Mouse (Mus musculus) MEL-GATA-1-ER (cell line): ENCODE results near the gene Pbld1.
A peak's percentile ranks its signal among the peaks of the same experiment; 100 is the strongest.
"Not testable (repeated sequence)": the region's sequence is repeated elsewhere in the genome, so short reads cannot be mapped to it uniquely, and the experiment has no call there.

Source experiments
- DNase-seq: peaks from one replicate; pipeline ENCODE4 v3.0.0-alpha.2; 2012; ENCODE audit warnings: low read depth; ENCODE audit errors: extremely low read depth

Pbld1 gene

DNA sequence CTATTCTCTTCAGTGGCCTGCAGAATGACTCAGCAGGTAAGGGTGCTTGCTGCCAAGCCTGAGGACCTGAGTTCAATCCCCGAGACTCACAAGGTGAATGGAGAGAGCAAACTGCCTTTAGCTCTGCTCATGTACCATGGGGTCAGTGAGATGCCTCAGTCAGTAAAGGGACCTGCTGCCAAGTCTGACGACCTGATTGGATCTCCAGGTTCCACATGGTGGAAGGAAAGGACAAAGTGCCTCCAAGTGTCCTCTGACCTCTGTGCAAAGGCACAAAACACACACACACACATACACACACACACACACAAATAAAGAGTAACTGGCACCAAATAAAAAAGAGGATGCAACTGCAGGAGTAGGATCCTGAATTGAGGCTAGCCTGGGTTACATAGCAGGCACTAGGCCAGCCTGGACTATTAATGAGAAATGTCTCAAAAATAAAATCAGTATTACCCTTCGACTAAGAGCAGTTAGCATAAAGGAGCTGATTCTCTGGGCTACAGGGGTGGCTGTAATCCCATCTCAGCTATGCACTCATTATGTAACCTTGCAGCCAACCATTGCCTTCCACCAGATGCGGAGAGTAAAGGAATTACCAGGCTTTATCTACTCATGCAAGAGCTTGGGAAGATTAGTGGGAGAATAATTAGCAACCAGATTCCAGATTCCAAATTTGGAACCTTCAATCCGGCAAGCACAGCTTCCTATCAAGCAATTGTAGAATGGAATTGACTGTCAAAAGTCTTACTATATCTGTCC, 19.9 kb upstream of the Pbld1 start:
- no peak for DNase-seq

DNA sequence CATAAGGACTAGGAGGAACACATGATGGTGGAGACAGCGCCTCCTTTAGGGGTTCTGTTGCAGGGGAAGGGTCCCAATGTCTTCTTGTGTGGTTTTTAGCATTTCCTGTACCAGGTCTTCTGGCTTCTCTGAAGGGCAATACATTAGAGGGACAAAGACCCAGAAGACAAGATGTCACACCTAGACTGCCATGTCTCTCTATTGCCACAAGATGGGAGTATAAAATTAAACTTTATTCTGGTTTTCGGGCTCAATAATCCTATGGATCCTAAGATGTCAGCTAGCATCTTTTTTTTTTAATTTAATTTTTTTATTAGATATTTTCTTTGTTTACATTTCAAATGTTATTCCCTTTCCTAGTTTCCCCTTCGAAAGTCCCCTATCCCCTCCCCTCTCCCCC, 16.8 kb upstream of the Pbld1 start:
- no peak for DNase-seq

DNA sequence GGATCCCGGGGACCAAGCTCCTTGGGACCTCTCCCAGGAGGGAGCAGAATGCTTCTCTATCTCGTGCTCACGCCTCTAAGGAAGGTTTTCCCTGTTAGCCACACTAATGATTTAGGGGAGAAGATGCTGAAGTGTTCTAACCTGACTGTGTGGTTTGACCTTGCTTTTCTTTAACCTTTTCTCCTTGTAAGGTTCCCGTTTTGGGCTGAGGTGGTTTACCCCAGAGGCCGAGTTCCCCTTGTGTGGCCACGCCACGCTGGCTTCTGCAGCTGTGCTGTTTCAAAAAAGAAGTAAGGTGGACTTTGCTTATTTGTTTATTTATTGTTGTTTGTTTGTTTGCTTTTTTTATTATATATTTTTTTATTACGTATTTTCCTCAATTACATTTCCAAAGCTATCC, 12.2 kb upstream of the Pbld1 start:
- DNase-seq = no peak

DNA sequence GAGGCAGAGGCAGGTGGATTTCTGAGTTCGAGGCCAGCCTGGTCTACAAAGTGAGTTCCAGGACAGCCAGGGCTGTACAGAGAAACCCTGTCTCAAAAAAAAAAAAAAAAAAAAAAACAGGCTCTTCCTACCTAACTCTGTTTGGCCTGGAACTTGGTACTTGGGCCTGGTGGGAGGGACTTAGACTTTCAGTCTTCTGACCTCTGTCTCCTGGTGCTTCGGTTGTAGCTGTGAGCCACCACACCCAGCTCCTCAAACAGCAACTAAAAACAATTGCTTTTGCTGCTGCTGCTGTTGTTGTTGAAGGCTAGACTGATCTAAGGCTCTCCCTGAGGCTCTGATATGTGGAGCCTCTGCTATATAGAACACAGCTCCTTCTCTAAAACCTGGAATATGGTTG, 10.9 kb upstream of the Pbld1 start:
- DNase-seq = no peak

DNA sequence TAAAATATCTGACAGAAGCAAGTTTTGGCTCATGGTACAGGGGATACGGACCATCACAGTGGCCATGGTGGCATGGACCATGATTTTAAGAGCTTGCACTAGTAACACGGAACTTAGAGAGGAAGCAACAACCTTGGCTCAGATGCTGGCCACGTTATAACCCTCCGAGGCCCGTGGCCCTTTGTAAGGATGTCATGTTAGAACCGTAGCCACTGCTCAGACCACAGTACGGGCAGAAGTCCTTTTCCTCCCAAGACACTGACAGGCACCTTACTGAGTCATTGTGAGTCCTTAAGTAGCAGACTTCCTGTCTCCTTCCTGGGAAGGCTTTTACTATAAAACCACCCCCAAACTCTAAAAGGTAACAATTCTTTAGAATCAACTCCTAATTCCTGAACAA, 8.7 kb upstream of the Pbld1 start:
- DNase-seq = no peak

- no peak for DNase-seq
Measured at GRCm38 (mm10) chr10:63052011-63052410, 8.0 kb upstream of the Pbld1 start.

GRCm38 (mm10) chr10:63053007-63053406, 7.0 kb upstream of the Pbld1 start:
- no peak for DNase-seq

DNA sequence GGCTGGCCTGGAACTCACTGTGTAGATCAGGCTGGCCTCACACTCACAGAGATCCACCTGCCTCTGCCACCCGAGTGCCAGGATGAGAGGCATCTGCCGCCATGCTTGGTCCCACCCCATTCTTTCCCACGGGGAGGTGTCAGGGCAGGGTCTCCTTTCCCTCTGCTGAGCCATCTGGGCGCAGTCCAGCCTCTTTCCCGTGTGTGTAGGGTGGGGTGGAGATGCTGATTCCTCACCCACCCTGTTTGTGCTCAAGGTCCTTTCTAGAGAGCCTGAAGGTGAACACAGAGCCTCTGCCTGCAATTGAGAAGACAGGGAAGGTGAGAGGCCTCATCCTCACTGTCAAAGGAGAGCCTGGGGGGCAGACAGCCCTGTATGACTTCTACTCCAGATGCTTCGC, 5.9 kb upstream of the Pbld1 start:
- not testable (repeated sequence) for DNase-seq

DNA sequence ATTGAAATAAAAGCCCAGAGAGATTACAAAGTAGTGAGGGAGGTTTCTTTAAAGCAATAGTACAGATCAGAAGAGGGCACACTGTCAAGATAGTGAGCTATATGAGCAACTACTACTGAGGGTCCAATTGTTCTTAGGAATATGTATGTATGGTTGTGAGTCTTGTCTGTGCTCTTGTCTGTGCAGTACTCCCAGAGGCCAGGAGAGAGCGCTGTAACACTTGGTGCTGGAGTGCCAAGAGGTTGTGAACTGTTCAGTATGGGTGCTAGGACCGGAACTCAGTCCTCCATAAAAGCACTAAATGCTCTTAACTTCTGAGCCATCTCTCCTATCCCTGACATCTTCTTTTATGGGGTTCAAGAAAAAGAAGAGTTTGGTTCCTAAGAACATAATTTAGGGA, 5.4 kb upstream of the Pbld1 start:
- DNase-seq = no peak

DNA sequence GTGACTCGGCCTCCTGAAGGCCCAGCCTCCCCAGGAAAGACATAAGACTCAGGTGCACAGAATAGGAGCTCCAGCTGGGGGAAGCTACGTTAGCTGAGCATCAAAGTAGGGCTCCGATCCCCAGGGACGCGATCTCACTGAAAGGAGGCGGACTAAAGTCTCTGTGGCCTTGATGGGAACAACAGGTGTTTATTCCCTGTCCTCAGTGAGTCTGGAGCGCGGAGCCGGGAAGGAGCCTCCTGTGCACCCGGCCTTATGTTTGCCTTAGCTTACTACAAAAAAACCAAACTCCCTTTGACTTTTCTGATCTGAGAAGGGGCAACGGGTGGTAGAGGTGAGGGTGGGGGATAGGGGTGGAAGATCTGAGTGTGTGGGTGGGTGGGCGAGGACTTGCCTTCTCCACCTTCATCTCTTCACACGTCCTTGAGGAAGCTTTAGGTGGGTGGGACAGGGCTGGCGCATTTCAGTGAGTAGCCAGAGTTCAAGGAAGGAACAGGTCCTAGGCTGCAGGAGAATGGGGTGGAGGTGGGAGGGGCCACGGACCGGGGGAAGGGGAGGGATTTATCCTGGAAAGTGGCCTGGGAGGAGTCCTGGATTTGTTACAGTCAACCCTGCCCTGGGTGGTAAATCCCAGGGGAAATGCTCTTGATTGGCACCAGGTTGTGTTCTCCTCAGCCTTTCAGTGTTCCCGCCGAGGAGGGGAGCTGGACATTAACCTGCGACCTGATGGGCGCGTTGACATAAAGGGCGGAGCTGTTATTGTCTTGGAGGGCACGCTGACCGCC, 2.8 kb upstream of the Pbld1 start:
- no peak for DNase-seq

- DNase-seq = no peak
Measured at GRCm38 (mm10) chr10:63060406-63060805, 444 bp downstream of the Pbld1 start.

- no peak for DNase-seq
Measured at GRCm38 (mm10) chr10:63061266-63061665, 1.3 kb downstream of the Pbld1 start.

DNA sequence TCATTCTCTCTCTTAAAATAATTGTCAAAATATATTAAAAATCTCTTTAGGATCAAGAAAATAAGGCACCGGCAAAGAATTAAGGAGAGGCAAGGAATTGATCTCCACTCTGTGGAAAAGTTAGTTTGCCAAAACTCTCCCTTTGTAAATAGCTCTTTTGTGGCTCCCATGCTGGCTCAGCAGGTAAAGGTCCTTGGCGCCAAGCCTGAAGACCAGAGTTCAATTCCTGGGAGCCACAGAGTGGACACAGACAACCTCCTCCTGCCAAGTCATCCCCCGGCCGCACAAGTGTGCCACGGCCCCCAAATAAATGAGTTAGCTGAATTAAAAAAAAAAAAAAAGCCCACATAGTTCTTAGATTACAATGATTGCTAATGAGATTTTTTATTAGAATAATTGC, 2.7 kb downstream of the Pbld1 start:
- DNase-seq = no peak

DNA sequence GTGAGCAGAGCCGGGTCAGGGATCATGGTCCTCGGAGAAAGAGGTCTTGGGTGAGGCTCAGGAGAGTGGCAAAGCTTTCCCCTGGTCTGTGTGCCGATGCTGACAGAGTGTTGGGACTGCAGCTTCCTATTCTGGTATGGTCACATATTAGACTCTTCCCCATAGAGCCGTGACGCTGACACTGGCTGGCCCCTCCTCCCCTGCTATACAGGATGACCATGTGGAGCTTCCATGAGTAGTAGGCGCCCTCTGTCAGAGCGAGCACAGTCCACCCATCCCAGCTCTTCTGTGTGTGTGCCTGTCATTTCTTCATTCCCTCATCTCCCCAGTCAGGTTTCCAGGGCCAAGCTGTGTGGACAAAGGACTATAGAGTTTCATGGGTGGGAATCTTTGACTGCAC, 3.4 kb downstream of the Pbld1 start:
- DNase-seq = no peak

GRCm38 (mm10) chr10:63064516-63064915, 4.6 kb downstream of the Pbld1 start:
- DNase-seq = no peak

DNA sequence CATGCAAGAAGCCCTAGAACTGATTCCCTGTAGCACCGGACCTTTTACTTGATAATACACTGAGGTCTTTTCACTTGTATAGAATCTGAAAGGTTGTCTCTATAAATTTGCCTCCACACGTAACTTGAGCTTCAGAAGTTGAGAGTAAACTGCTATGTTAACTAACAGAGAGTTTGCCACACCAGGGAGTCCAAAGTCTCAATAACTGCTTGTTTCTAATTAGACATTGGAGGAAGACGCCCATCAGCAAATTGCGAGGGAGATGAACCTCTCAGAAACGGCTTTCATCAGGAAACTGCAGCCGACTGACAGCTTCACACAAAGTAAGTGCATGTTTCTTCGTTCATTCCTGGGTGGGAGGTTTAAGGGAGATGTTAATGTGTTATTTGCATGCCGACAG, 5.6 kb downstream of the Pbld1 start:
- DNase-seq = no peak

DNA sequence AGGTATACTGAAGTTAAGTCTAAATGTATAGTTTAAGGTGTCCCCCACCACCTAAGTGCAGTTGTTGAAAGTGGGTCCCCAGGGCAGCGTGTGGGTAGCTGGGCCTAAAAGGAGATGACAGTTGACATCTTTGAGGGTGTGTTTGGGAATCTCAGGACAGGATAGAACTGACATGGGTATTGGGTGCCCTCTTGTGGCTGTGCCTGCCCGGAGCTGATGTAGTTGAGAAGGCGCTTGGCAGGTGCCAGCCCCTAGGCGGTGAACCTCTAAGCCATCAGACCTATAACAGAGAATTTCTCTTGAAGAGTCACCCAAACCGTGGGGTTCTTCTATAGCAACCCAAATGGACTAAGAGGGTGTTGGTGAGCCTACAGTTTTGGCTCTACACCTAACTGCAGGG, 6.0 kb downstream of the Pbld1 start:
- peak; percentile 23 for DNase-seq

DNA sequence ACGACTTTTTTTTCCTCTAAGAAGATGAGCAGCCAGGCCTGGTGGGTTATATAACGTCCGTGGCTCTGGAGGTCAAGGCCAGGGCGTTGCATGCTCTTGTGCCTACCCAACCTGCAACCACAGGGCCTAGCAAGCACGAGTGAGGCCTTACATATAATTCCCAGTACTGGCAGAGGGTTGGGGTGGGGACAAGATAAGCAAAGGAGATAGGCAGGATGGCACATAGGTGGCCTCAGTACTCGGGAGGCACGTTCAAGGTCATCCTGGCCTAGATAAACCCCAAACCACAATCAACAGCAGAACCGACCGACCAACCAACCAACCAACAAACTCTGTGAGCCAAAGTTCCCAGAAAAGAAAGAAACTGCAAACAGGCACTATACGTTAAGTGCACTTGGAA, 26.3 kb downstream of the Pbld1 start:
- DNase-seq = no peak

DNA sequence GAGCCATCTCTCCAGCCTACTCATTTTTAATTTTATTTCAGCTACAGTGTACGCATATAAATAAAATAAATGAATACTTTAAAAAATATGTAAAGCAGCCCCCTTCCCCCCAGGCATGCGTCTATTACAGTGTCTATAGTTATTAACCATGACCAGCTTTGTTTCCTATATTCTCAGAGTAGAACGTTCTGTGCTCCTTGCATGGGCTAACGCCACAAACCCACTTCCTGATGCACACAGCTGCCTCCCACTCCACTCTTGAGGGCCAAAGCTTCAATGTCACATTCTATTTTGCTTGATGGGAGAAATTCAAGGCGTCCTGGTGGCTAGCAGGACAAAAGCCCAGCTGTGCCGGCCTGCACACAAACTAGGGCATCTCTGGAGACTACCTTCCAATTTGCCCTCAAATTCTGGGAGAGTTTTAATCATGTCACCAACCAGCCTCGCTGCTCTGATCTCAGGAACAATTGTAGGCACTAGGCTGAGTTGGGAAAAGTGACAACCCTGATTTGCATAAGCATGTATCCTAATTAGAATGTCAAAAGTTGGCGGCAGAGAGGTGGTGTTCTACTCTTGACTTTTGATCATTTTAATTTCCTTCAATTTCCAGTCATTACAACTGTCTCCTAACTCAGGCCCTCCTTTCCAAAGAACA, 29.3 kb downstream of the Pbld1 start:
- no peak for DNase-seq

DNA sequence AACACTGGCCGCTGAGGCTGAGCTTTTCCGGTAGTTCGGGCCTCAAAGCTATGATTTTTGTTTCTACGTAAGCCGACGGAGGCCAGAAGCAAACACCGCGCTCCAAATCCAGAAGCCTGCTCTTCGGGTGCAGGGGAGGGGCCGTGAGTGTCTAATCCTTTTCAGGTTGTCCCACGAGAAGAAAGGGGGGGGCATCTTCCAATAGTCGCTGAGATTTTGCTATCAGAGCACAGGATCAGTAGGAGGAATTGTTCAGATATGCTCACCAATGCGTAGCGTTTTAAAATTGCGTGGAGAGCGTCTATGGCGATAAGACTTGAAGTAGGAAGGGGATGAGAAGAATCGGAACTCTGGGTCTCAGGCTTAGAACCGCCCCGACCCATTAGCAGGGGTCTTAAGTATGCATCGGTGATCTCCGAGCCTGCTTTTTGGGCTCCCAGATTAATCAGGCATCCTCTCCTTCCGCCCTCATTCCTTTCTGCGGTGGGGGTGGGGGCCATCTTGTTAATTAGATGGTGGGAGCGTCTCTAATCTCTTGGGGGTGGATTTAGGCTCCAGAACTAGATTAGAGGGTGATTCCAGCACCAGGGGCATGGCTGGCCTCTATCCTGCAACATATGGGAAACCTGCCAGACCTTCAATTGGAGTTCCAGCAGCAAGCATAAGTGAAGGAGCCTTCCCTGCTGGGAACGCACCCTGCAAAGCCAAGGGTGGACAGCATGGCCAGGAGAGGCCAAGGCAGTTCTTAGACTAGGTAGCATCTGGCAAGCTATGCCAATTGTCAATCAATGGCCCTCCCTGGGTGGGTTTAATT, 30.0 kb downstream of the Pbld1 start:
- no peak for DNase-seq

GRCm38 (mm10) chr10:63091915-63092314, 32.0 kb downstream of the Pbld1 start:
- DNase-seq = no peak
